Mouse (Mus musculus): ENCODE measurements around the gene Sgsm2.

GRCm38 (mm10) chr11:74845784-74846183, 51.1 kb downstream of the Sgsm2 start:
- TF ChIP-seq CTCF (conservative IDR thresholded peaks at IDR 0.05; ENCODE audit: low read length) (peak; percentile 77), NANOG (IDR thresholded peaks at IDR 0.05; ENCODE audit: borderline replicate concordance, low read length) (no peak)
